Mouse (Mus musculus) gastrocnemius, postnatal 14 days (tissue): ENCODE data around the gene Cdk18. TPM values are rescaled to one million over a fixed set of nuclear protein-coding genes. Genes with fewer than 3 reads are reported as not detected.
A peak's percentile ranks its signal among the peaks of the same experiment; 100 is the strongest.

Experiments
- DNase-seq: peaks from one replicate; pipeline ENCODE4 v3.0.0; 2021; ENCODE audit warnings: mixed read lengths
- intact Hi-C: fragments of 180-260 bp; cut with DNase I; formaldehyde crosslinking; loops from one replicate; pipeline ENCODE4 v1.15.1; 2025; ENCODE audit warnings: low total_unique reads
- total RNA-seq, 2 experiments: library from RNA; stranded (reverse); gene quantifications; 2 replicates each; pipeline ENCODE4 v1.2.3; 2021

The Cdk18 gene
- total RNA-seq, 2 experiments from 2014 or later = 0.92 to 1.6 TPM

- intact Hi-C loops = no loop called here
- DNase-seq = no peak
These were observed 54.1 kb downstream of the Cdk18 start for GRCm38 (mm10) chr1:132085181-132086049.

GRCm38 (mm10) chr1:132078413-132078812 lies 61.1 kb downstream of the Cdk18 start:
- DNase-seq = no peak
- intact Hi-C loops = no loop called here

- DNase-seq = no peak
- intact Hi-C loops = no loop called here
These were observed 63.9 kb downstream of the Cdk18 start for GRCm38 (mm10) chr1:132075576-132075975.

GRCm38 (mm10) chr1:132070659-132071058 lies 68.8 kb downstream of the Cdk18 start:
- no peak for DNase-seq
- intact Hi-C loops = no loop called here

- intact Hi-C loops = loop anchor here (5.0 kb wide), 1 partner anchor 43 kb away; no protein-coding TSS in a partner anchor
- no peak for DNase-seq
These were observed 70.0 kb downstream of the Cdk18 start for GRCm38 (mm10) chr1:132069436-132069835.

- peak; percentile 58 for DNase-seq
- intact Hi-C loops = loop anchor here (5.0 kb wide), 1 partner anchor 45 kb away; no protein-coding TSS in a partner anchor
These were observed 71.9 kb downstream of the Cdk18 start, which contains the start of gene Mfsd4a for GRCm38 (mm10) chr1:132067261-132068255. TSS of gene Mfsd4a (minus strand) at chr1:132068062.

GRCm38 (mm10) chr1:132065475-132066172 lies 73.9 kb downstream of the Cdk18 start:
- intact Hi-C loops = loop anchor here (5.0 kb wide), 1 partner anchor 47 kb away; no protein-coding TSS in a partner anchor

GRCm38 (mm10) chr1:132065001-132065400 lies 74.5 kb downstream of the Cdk18 start:
- intact Hi-C loops = loop anchor here (5.0 kb wide), 1 partner anchor 47 kb away; no protein-coding TSS in a partner anchor
- DNase-seq = no peak

More at GRCm38 (mm10) chr1:132065475-132066172, 73.9 kb downstream of the Cdk18 start:
- DNase-seq = no peak

- intact Hi-C loops = no loop called here
- DNase-seq = no peak
These were observed 76.4 kb downstream of the Cdk18 start for GRCm38 (mm10) chr1:132063096-132063495.

Other genes with a start within 250 kb of the Cdk18 start
- 10 to 100 TPM; 66.1 to 78.8 TPM for gene Nucks1, start 229.2 kb downstream of the Cdk18 start, total RNA-seq
- gene Slc45a3, start 176.7 kb downstream of the Cdk18 start, total RNA-seq = 1 to 10 TPM; 1.0 to 1.1 TPM
- 10 to 100 TPM; 65.1 to 65.8 TPM for gene Elk4, start 132.1 kb downstream of the Cdk18 start, total RNA-seq
- gene Mfsd4a, start 71.6 kb downstream of the Cdk18 start, total RNA-seq = 1 to 10 TPM; 2.0 to 2.2 TPM
- not detected for gene Lemd1, start 51.7 kb upstream of the Cdk18 start, total RNA-seq
- not detected for gene AC124108.1, start 51.8 kb upstream of the Cdk18 start, total RNA-seq
- gene Gm10188, start 90.1 kb upstream of the Cdk18 start, total RNA-seq = not detected
- under 1 TPM; 0.39 to 0.42 TPM for gene Klhdc8a, start 158.9 kb upstream of the Cdk18 start, total RNA-seq
- gene Nuak2, start 176.4 kb upstream of the Cdk18 start, total RNA-seq = 1 to 10 TPM; 1.1 to 1.5 TPM